Mouse (Mus musculus) kidney, adult 8-10 months (tissue): Measurements from ENCODE around the gene Mylk4.

ENCODE experiments used
- DNase-seq, 2 experiments: peaks; one replicate each; pipeline ENCODE4 v3.0.0; 2022

Gene Mylk4

DNA sequence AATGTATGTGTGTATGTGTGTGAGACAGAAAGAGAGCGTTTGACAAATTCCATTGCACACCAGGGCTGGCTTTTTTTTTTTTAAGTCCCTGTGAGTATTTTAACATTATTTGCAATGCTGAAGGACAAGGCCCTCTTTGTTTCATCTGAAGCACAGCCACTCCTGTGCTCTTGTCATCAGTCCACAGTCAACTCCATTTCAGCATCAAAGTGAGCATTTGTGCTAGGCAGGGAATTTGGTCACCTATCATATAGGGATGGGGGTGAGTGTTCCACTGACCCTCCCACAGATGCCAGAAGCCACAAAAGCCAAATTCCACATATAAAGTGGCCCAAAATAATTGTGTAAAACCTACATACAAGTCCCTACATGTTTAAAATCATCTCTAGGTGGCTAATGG, 78.4 kb downstream of the Mylk4 start:
- no peak for DNase-seq

DNA sequence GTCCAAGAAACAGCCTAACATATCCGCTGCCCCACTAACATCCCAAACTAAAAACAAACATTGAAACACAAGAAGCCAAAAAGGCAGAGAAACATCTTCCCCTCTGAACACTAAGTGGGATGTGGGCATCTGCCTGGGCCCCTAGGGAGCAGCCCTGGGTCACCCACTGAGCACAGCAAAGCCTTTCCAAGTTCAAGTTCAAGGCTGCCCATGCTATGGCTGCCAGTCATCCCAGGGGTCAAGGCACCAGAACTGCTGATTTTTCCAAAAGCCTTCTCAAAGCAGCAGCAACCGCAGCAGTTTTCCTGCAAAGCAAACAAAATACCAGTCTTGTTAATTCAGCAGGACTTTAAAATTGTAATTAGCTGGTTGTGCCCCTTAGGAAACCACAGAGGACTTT, 78.8 kb downstream of the Mylk4 start:
- DNase-seq, result no peak

DNA sequence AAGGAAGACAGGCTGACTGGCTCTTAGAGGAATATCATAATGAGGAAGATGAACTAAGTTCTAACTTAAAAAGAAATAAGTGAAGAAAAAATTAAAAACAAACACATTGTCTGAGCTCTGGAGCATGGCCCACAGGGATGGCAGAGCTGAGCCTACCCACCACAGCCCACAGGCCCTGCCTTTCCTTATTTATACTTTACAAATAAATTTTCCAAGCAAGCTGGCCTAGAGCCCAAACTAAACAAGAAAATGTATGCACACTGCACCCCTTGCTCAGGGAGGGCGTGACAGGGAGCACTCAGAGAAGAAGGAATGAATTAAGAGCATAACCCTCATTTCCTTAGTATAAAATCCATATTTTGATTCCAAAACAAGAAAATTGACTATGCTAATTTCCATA, 82.2 kb downstream of the Mylk4 start:
- no peak for DNase-seq

GRCm38 (mm10) chr13:32699376-32699775, 84.4 kb downstream of the Mylk4 start:
- no peak for DNase-seq

DNA sequence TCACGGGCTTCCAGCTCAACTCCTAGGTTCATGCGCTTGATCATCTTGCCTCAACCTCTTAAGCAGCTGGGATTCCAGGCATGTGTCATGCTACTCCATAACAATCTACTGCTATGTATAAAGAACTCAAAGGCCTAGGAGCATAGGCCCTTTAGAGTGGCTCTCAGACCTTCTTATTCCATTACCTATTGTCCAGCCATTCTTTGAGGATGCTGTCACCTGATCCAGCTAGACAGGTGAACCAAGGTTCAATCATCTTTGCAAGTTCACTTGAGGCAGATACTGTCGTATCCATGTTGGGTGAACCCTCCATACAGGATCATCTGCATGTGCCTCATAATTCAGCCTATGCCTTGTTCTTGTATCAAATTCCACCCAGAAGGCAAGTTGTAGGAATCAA, 84.8 kb downstream of the Mylk4 start:
- no peak for DNase-seq

DNA sequence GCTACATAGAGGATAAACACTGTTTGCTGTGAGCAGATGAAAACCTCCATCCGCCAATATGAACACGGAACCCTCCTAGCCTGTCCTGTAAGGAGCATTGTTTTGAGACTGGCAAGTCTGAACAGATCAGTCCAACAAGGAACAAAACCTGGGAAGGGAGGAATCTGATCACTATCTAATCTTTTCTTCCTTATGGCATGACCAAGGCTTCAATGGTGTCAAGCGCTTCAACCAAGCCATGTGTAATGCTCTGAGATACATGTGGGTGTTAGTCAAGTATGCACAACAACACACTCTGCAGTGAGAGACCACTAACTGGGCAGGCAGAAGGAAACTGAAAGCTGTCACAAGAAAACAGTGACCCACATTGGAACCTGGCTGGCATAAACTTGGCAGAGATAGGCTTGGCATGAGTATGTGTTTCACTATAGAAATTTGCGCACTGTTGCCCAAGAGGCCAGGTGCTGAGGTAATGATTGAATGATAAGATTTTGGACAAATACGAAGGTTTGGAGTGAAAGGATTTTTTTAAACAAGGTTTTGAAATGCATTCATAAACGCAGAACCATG, 89.8 kb downstream of the Mylk4 start:
- DNase-seq, result no peak

DNA sequence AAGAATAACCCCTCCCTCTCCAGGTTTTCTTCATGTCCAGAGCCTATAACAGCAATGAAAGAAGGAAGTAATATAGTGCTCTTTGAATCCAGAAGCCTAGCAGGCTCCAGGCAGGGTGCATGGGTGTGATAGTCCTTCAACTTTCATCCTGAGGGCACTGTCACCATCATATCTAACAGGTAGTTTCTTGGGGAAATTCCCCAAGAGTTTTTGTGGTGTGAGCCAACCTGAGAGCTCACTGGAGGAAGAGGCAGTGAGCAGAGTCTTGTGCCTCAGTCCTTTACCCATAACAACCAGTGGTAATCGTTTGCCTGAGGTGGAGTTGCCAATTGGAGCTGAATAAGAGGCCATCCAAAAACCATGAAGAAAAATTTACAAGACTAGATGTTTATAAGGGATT, 91.2 kb downstream of the Mylk4 start:
- no peak for DNase-seq

GRCm38 (mm10) chr13:32690279-32690678, 93.5 kb downstream of the Mylk4 start:
- DNase-seq, result no peak

- peak; percentile 32 to 57 for DNase-seq
Observed at GRCm38 (mm10) chr13:32680868-32681515, 102.8 kb downstream of the Mylk4 start.

DNA sequence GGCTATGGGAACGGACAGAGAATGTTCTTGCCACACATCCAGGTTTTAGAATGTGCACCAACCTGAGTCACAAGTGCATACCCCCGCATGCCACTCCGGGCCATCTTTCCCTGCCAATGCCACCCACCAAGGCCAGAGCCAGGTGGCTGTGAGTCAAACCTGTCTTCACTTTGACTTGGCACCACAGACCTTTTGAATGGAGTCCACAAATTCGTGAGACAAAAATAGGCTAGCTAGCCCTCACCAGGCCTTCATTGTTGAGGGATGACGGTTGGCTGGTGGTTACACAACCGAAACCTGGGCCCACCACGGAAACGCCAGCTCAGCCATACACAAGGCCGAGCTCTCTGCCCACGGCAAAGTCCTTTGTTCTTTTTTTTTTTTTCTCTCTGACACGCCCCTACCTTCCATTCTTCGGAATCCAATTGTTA, 103.6 kb downstream of the Mylk4 start:
- DNase-seq, result no peak

GRCm38 (mm10) chr13:32678998-32679397, 104.8 kb downstream of the Mylk4 start:
- DNase-seq, result no peak

DNA sequence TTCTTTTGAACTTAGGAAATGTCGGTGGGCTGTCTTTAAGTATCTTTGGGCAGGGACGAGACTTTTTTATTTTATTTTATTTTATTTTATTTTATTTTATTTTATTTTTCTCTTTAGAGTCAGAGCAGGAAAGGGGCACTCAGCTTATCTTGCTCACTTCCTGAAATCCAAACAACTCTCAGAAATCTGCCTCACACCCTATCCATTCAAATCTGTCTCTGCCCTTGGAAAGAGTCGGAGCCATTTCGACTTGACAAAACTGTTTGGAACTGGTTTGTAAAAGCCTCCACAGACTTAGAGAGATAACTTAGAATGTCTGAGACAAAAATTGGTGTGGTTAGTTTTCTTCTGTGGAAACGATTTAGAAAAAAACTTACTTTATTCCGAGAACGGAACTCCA, 113.0 kb downstream of the Mylk4 start:
- DNase-seq, result no peak

GRCm38 (mm10) chr13:32668296-32668695, 115.5 kb downstream of the Mylk4 start:
- DNase-seq, result no peak

DNA sequence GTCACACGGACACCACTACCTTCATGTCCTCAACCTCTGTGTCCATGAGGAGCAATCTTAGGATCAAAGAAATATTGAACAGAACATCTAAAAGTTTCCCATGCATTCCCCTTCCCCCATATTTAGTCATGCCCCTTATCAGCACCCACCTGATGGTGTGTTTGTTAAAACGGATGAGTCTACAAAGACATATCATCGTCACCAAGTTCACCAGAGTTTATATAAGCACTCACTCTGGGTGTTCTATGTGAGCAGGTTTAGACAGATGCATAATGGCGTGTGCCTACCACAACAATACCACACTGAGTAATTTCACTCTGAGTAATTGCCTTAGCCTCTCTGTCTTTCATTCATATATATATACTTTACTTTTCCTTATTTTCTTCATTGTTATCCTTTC, 116.4 kb downstream of the Mylk4 start:
- no peak for DNase-seq

GRCm38 (mm10) chr13:32662041-32662440, 121.7 kb downstream of the Mylk4 start:
- peak; percentile 13 to 36 for DNase-seq

DNA sequence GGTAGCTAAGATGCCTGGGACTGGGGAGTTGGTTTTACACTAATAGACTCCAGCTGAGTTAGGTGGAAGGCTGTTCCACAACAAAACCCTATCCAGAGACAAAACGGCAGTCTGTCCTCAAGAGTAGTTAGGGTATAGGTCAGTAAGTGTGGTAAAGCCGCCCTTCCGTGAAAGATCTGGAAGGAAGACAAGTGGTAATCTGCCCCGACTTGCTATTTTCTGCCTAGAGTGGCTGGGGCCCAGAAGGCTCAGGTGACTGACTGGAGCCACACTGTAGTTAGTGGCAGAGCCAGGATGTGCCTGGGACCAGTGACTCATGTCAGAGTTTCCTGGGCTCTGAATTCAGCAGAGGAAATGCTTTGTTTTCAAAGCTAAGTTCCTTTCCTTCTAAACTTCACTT, 123.5 kb downstream of the Mylk4 start:
- DNase-seq, result peak in 1 of 2 experiments; percentile 4

- DNase-seq, result no peak
Observed at GRCm38 (mm10) chr13:32659271-32659670, 124.5 kb downstream of the Mylk4 start.

DNA sequence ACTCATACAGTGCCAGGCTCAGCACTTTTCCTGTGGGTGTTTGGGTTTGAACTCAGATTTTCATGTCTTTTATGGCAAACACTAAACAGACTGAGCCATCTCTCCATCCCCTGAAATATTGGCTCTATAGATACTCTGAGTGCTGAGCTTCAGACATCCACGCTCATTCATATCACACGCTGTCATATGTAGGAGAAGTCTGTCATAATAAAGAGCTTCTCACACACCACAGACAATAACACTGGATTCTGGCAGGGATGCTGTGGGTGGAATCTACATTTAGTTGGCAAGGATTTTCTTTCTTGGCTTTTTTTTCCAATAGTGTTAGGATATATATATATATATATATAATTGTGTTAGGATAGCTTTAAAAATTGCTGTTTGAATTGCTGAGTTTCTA, 126.2 kb downstream of the Mylk4 start:
- no peak for DNase-seq
